Mouse (Mus musculus) cerebellum, postnatal 25 days (tissue): ENCODE results near the gene Rab8b.
"Not testable (repeated sequence)": the region's sequence is repeated elsewhere in the genome, so short reads cannot be mapped to it uniquely, and the experiment has no call there.

ENCODE experiments used
- DNase-seq, 2 experiments: peaks; one replicate each; pipeline ENCODE4 v3.0.0; 2021; ENCODE audit warnings: mixed read lengths in 2 of 2

Gene Rab8b

GRCm38 (mm10) chr9:66834318-66835096 lies 85.0 kb downstream of the Rab8b start, which contains the start of gene Aph1c:
Gene Aph1c (minus strand): TSS chr9:66834726.
- peak; percentile 98 to 99 for DNase-seq

DNA sequence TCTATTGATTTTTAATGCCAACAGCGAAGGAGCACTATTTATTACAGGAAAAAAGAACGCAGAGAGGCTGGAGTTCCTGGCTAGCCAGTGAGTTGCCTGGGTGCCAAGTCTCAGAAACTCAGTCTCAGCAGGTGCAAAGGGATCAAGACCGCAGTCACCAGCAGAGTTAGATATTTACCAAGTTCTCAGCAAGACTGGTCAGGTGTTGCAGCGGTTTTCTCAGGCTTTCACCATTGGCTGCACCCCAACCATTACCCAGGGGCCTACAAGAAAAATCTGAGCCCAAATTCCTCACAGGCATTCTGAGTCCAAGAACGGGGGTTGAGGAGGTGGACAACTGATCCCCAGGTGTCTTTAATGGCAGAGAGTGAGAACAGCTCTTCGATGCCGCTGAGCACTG lies 85.6 kb downstream of the Rab8b start:
- peak; percentile 20 to 30 for DNase-seq

DNA sequence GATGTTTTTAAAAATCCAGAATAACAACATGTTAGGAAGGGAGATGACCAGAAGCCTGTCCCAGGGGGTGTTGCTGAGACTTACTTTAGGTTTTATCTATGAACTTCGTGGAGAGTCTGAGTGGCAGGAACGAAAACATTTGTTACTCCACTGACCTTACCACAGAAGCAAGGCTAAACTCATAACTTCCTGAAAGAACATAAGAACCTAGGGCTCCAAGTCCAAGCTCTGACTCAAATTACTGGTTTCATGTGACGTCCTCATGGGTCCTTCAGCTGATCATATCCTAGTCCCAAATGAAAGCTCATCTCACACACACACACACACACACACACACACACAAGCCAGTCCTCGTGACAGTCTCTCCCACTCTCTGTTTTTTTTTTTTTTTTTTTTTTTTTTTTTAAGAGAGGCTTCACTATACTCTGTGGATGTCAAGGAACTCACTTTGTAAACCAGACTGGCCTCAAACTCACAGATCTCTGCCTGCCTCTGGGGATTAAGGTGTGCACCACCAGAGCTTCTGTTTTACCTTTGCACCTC lies 87.0 kb downstream of the Rab8b start:
- no peak for DNase-seq

- DNase-seq = peak in 1 of 2 experiments; percentile 45
Observed at GRCm38 (mm10) chr9:66825990-66826389, 93.5 kb downstream of the Rab8b start.

DNA sequence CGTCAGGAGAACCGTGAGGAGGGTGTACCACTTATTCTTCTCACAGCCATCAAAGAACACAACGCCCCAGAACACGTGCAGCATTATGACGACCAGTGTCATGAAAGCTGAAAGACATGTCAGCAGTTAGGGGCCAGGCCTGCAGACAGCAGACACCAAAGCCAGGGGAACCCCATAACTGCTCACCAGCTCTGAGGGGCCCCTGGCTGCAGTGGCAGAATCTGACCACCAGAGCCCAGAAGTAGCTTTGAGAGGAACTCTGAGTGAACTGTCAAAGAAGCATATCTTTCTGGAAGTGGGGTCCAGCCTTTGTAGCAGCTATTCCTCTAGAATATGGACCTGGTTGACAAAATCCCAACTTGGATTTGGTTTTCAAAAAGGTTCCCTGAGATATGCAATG lies 97.2 kb downstream of the Rab8b start:
- not testable (repeated sequence) for DNase-seq

- DNase-seq = no peak
Observed at GRCm38 (mm10) chr9:66820996-66821395, 98.5 kb downstream of the Rab8b start.

GRCm38 (mm10) chr9:66813392-66813791 lies 106.1 kb downstream of the Rab8b start:
- no peak for DNase-seq

GRCm38 (mm10) chr9:66805951-66806350 lies 113.5 kb downstream of the Rab8b start:
- not testable (repeated sequence) for DNase-seq

- no peak for DNase-seq
Observed at GRCm38 (mm10) chr9:66801947-66802346, 117.5 kb downstream of the Rab8b start.

DNA sequence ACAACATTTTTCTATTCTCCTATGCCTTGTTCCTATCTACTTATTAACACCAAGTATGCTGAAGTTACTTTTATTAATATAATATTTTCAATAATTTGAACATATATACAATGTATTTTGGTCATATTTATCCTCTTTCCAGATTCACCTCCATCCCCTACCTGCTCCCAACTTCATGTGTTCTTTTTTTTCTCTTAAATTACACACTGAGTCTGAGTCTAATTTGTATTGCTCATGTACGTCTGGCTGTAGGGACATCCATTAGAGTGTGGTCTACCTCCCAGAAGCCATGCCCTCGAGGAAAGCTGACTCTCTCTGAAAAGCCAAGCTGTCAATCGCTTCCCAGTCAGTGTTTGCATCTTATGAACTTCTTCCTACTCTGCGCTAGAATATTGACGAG lies 122.7 kb downstream of the Rab8b start, which contains the start of gene Gm10647:
TSS of gene Gm10647 (plus strand) at position 301 of the 400 bp plus-strand sequence.
- DNase-seq = no peak

DNA sequence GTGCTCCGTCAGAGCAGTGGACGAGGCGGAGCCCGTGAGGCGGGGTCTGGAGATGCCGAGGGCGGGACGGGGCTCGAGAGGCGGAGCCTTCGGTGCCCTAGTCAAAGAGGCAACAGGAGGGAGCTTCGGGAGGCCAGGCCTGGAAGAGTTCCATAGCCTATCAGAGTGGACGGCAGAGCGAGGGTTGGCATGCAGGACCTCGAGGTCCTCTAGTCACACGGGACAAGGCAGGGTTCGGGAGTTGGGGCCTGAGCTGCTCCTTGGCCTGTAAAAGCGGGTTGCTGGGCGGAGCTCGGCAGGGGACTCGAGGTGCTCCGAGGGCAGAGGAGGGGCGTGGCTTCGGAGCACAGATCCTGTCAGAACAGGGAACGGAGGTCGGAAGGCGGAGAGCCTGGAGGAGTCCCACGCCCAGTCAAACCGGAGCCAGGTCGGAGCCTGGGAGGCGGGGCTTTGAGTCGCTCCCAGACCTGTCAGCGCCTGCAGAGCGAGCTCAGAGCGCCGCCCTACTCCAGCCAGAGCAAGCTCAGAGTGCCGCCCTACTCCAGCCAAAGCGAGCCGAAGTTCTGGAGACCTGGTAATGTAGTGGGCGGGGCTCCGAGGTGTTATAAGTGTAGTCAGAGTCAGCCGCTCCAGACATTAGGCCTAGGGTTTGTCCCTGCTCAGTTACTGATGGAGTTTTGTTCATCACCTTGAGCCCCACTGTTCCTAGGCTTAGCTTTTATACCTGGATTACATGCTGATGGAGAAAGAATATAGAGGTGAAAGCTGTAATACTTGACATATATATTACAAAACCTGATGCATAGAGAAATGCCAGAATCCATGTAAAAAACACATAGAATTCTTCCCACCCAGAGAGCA lies 123.8 kb downstream of the Rab8b start, which contains the start of gene Aph1b:
TSS of gene Aph1b (minus strand) at position 27 of the 861 bp plus-strand sequence.
- peak; percentile 97 to 98 for DNase-seq

- DNase-seq = peak in 1 of 2 experiments; percentile 37
Observed at GRCm38 (mm10) chr9:66794629-66795463, 124.6 kb downstream of the Rab8b start.
